Mouse (Mus musculus) spleen, postnatal 36 days (tissue): ENCODE measurements around the gene Bola2.
A peak's percentile ranks its signal among the peaks of the same experiment; 100 is the strongest.
"Not testable (repeated sequence)": the region's sequence is repeated elsewhere in the genome, so short reads cannot be mapped to it uniquely, and the experiment has no call there.

Experiments used
- DNase-seq, 2 experiments: peaks; one replicate each; pipeline ENCODE4 v3.0.0; 2022; ENCODE audit warnings: low spot score in 2 of 2, mixed read lengths in 1 of 2

Bola2 gene

GRCm38 (mm10) chr7:126708175-126708952 is 13.2 kb downstream of the Bola2 start:
- no peak for DNase-seq

GRCm38 (mm10) chr7:126710266-126710665 is 15.1 kb downstream of the Bola2 start:
- no peak for DNase-seq

GRCm38 (mm10) chr7:126711910-126712309 is 16.7 kb downstream of the Bola2 start:
- no peak for DNase-seq

- no peak for DNase-seq
Observed at GRCm38 (mm10) chr7:126715679-126716078, 20.5 kb downstream of the Bola2 start.

DNA sequence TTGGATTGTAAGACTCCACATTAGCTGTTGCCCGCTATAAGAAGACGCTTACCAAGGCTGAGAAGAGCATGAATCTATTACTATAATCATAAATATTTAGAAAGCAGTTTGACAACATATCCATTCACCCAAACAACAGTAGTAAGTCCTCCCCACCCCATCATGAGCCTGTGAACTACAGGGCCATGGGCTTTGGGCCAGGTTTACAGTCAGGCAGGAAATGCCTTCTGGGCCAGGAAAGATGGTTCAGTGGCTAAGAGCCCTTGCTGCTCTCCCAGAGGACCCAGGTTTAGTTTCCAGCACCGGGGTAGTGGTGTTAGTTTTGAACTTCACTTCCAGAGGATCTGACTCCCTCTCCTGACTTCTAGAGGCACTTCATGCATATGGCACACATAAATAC is 22.4 kb downstream of the Bola2 start:
- no peak for DNase-seq

GRCm38 (mm10) chr7:126718787-126719337 is 23.7 kb downstream of the Bola2 start:
- no peak for DNase-seq

GRCm38 (mm10) chr7:126721635-126722034 is 26.4 kb downstream of the Bola2 start:
- no peak for DNase-seq

DNA sequence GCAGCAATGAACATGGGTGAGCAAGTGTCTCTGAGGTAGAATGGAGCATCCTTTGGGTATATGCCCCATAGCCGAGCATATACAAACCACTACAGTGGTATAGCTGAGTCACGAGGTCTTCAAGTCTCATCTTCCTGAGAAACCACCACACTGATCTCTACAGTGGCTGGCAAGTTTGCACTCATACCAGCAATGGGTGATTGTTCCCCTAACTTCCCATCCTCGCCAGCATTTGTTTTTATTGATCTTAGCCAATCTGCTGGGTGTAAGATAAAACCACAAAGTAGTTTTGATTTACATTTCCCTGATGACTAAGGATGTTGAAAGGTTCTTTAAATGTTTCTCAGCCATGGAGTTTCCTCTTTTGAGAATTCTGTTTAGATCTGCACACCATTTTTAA is 29.9 kb downstream of the Bola2 start:
- no peak for DNase-seq

GRCm38 (mm10) chr7:126725667-126726066 is 30.5 kb downstream of the Bola2 start:
- DNase-seq, result no peak

DNA sequence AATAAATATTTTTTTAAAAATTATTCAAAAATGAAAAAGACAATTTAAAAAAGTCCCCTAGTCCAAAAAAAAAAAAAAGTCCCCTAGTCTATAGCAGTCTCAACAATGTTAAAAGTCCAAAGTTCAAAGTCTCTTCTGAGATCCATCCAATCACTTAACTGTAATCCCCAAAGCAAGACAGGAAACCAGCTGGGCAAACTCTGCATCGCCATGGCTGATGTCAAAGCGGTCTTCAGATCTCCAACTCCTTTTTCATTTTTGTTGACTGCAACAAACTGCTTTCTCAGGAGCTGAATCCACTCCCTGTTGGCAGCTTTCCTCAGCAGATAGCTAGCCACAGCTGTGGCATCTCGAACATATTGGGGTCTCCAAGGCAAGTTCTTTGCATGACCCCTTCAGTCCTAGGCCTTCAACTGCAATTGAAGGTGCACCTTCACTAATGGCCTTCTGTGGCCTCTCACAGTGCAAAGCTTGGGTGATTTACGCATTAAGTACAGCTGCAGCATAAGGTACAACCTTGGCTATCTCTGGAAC is 35.1 kb downstream of the Bola2 start:
- not testable (repeated sequence) for DNase-seq

- no peak for DNase-seq
Observed at GRCm38 (mm10) chr7:126736122-126736521, 40.9 kb downstream of the Bola2 start.

- DNase-seq, result no peak
Observed at GRCm38 (mm10) chr7:126739551-126739950, 44.4 kb downstream of the Bola2 start.

- DNase-seq, result no peak
Observed at GRCm38 (mm10) chr7:126740132-126740735, 45.0 kb downstream of the Bola2 start.

DNA sequence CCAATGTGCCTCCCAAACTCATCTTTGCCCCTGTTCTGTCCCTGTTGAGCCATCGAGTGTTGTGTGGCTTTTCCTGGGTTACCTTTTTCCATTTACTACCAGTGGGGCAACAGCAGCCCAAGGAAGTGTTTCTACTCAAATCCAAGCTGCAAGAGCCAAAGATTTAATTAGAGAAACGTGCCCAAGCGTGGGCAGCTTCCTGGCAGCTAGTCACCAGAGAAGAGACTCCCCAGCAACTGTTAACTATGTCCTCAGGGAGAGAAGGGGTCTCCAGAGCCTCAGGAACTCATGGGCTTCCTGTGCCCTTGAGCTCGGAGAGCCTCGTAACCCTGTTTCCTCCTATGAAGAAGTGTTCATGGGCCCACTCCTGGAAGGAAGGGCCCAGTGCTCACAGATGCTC is 45.8 kb downstream of the Bola2 start:
- no peak for DNase-seq

GRCm38 (mm10) chr7:126741452-126741851 is 46.3 kb downstream of the Bola2 start:
- DNase-seq, result no peak

DNA sequence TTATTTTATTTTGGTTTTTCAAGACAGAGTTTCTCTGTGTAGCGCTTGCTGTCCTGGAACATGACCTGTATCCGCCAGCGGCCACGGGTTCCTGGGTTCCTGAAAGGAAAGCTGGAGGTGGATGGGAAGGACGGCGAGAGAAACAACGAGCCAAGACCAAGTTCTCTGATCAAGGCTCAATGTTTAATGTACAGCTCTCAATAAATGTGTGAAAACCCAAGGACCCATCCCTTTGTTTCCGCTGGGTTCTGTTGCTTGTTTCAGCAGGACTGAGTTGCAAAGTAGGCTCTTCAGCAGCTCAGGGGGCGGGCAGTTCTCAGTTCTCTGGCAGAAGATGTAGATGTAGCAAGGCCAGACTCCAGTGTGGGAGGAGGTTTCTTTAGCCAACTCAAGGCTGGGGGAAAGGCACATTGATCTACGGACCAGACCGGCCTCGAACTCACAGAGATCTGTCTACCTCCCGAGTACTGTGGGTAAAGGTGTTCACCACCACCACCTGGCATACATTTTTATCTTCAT is 46.8 kb downstream of the Bola2 start:
- no peak for DNase-seq

DNA sequence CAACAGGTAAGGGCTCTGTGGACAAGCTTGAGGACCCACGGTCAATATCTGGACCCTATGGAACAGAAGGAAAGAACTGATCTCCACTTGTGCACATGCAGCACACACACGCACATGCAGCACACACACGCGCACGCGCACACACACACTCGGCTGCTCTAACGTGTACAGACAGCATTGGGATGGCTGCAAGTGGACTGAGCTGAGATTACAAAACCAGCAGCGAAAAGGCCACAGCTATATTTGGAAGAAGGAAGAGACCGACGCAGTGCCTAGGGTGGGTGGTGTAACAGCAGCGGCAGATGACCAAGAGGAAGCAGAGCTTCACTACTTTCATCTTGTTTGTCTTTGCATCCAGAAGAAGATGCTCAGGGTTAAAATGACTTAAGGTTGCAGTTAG is 50.9 kb downstream of the Bola2 start:
- DNase-seq, result peak; percentile 45 to 64

DNA sequence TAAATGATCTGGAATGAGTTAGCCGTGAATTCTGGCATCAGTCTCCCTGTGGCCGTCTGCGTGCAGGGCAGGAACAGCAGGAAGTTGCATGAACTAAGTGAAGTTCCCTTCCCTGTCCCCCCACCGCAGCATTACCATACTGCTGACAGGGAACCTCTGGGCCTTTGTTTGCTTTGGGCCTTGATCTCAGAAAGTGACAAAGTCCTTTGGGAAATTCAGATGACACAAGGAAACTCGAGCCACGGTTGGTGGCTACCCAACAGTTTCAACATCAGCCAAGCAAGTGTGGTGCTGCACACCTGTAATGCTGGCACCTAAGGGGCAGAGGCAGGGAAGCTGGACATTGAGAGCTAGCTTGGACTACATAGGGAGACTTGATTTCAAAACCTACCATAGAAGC is 51.6 kb downstream of the Bola2 start:
- DNase-seq, result peak; percentile 56 to 61

DNA sequence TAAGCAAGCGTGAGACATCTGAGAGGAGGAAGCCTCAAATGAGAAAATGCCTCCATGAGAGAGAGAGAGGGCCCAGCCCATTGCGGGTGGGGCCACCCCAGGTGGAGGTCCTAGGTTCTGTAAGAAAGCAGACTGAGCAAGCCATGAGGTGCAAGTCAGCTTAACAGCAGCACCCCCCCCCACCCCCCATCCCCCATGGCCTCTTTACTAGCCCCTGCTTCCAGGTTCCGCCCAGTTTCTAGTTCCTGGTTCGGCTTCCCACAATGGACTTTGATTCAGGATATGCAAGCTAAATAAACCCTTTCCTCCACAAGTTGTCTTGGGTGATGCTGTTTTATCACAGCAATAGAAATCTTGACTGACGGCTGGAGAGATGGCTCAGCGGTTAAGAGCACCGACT is 53.6 kb downstream of the Bola2 start:
- no peak for DNase-seq
